Mouse (Mus musculus): ENCODE measurements around the gene Cmip. TPM values are rescaled to one million over a fixed set of nuclear protein-coding genes. Genes with fewer than 3 reads are reported as not detected.

Cmip gene
- polyA plus RNA-seq, 1 experiment, result 53.1 TPM

- no peak for TF ChIP-seq POLR2A (IDR thresholded peaks at IDR 0.05; ENCODE audit: borderline replicate concordance, extremely low read depth, low read depth, low read length)
- TF ChIP-seq CTCF (IDR thresholded peaks at IDR 0.05; ENCODE audit: insufficient read depth, low read length), result no peak
- H3K4me3 ChIP-seq (replicated peaks; ENCODE audit: extremely low read depth, low read depth, low read length), result no peak overlapping the region
- no peaks in the 10 kb centered on the region for H3K4me1 ChIP-seq (ENCODE audit: control insufficient read depth, insufficient read depth, low read length)
- 80% methylated on average over 21 of the region's 21 CpGs for WGBS
- no peak for DNase-seq
Measured at GRCm38 (mm10) chr8:117428524-117429162, 171.8 kb downstream of the Cmip start.

- H3K4me1 ChIP-seq (ENCODE audit: control insufficient read depth, insufficient read depth, low read length), result no peaks in the 10 kb centered on the region
- no peak for DNase-seq
- H3K4me3 ChIP-seq (replicated peaks; ENCODE audit: extremely low read depth, low read depth, low read length), result no peak overlapping the region
- TF ChIP-seq POLR2A (IDR thresholded peaks at IDR 0.05; ENCODE audit: borderline replicate concordance, extremely low read depth, low read depth, low read length) (no peak), CTCF (IDR thresholded peaks at IDR 0.05; ENCODE audit: insufficient read depth, low read length) (no peak)
- 90% methylated on average over 4 of the region's 4 CpGs for WGBS
Measured at GRCm38 (mm10) chr8:117430624-117431023, 173.8 kb downstream of the Cmip start.

- WGBS, result 78% methylated on average over 3 of the region's 3 CpGs
- Histone ChIP-seq H3K4me1 (ENCODE audit: control insufficient read depth, insufficient read depth, low read length) (no peaks in the 10 kb centered on the region), H3K4me3 (replicated peaks; ENCODE audit: extremely low read depth, low read depth, low read length) (no peak overlapping the region)
- TF ChIP-seq POLR2A (IDR thresholded peaks at IDR 0.05; ENCODE audit: borderline replicate concordance, extremely low read depth, low read depth, low read length) (no peak), CTCF (IDR thresholded peaks at IDR 0.05; ENCODE audit: insufficient read depth, low read length) (no peak)
- no peak for DNase-seq
Measured at GRCm38 (mm10) chr8:117431554-117431953, 174.7 kb downstream of the Cmip start.

GRCm38 (mm10) chr8:117432111-117432510 is 175.2 kb downstream of the Cmip start:
- no peak for DNase-seq
- no peak overlapping the region for H3K4me3 ChIP-seq (replicated peaks; ENCODE audit: extremely low read depth, low read depth, low read length)
- no peaks in the 10 kb centered on the region for H3K4me1 ChIP-seq (ENCODE audit: control insufficient read depth, insufficient read depth, low read length)
- no peak for TF ChIP-seq POLR2A (IDR thresholded peaks at IDR 0.05; ENCODE audit: borderline replicate concordance, extremely low read depth, low read depth, low read length)
- no peak for TF ChIP-seq CTCF (IDR thresholded peaks at IDR 0.05; ENCODE audit: insufficient read depth, low read length)
- 92% methylated on average over 8 of the region's 8 CpGs for WGBS

- 77% methylated on average over 10 of the region's 10 CpGs for WGBS
- no peak for DNase-seq
- TF ChIP-seq POLR2A (IDR thresholded peaks at IDR 0.05; ENCODE audit: borderline replicate concordance, extremely low read depth, low read depth, low read length) (no peak), CTCF (IDR thresholded peaks at IDR 0.05; ENCODE audit: insufficient read depth, low read length) (no peak)
- H3K4me3 ChIP-seq (replicated peaks; ENCODE audit: extremely low read depth, low read depth, low read length), result no peak overlapping the region
- no peaks in the 10 kb centered on the region for H3K4me1 ChIP-seq (ENCODE audit: control insufficient read depth, insufficient read depth, low read length)
Measured at GRCm38 (mm10) chr8:117433968-117434367, 177.1 kb downstream of the Cmip start.

GRCm38 (mm10) chr8:117436786-117437185 is 179.9 kb downstream of the Cmip start:
- no peak for DNase-seq
- no peak overlapping the region for H3K4me3 ChIP-seq (replicated peaks; ENCODE audit: extremely low read depth, low read depth, low read length)
- no peak for TF ChIP-seq POLR2A (IDR thresholded peaks at IDR 0.05; ENCODE audit: borderline replicate concordance, extremely low read depth, low read depth, low read length)
- TF ChIP-seq CTCF (IDR thresholded peaks at IDR 0.05; ENCODE audit: insufficient read depth, low read length), result no peak
- 93% methylated on average over 15 of the region's 15 CpGs for WGBS
- H3K4me1 ChIP-seq (ENCODE audit: control insufficient read depth, insufficient read depth, low read length), result no peaks in the 10 kb centered on the region

- 45% methylated on average over 5 of the region's 5 CpGs for WGBS
- H3K4me1 ChIP-seq (ENCODE audit: control insufficient read depth, insufficient read depth, low read length), result no peaks in the 10 kb centered on the region
- H3K4me3 ChIP-seq (replicated peaks; ENCODE audit: extremely low read depth, low read depth, low read length), result no peak overlapping the region
- no peak for DNase-seq
- no peak for TF ChIP-seq CTCF (IDR thresholded peaks at IDR 0.05; ENCODE audit: insufficient read depth, low read length)
- no peak for TF ChIP-seq POLR2A (IDR thresholded peaks at IDR 0.05; ENCODE audit: borderline replicate concordance, extremely low read depth, low read depth, low read length)
Measured at GRCm38 (mm10) chr8:117437616-117438015, 180.8 kb downstream of the Cmip start.

GRCm38 (mm10) chr8:117440317-117440716 is 183.5 kb downstream of the Cmip start:
- WGBS, result 84% methylated on average over 14 of the region's 14 CpGs
- TF ChIP-seq POLR2A (IDR thresholded peaks at IDR 0.05; ENCODE audit: borderline replicate concordance, extremely low read depth, low read depth, low read length), result no peak
- no peak for TF ChIP-seq CTCF (IDR thresholded peaks at IDR 0.05; ENCODE audit: insufficient read depth, low read length)

GRCm38 (mm10) chr8:117440759-117441158 is 183.9 kb downstream of the Cmip start:
- WGBS, result 70% methylated on average over 6 of the region's 6 CpGs

More at GRCm38 (mm10) chr8:117440317-117440716, 183.5 kb downstream of the Cmip start:
- Histone ChIP-seq H3K4me3 (replicated peaks; ENCODE audit: extremely low read depth, low read depth, low read length) (no peak overlapping the region), H3K4me1 (ENCODE audit: control insufficient read depth, insufficient read depth, low read length) (no peaks in the 10 kb centered on the region)
- no peak for DNase-seq

GRCm38 (mm10) chr8:117445507-117445906 is 188.6 kb downstream of the Cmip start:
- 91% methylated on average over 5 of the region's 5 CpGs for WGBS
- Histone ChIP-seq H3K4me3 (replicated peaks; ENCODE audit: extremely low read depth, low read depth, low read length) (no peak overlapping the region), H3K4me1 (ENCODE audit: control insufficient read depth, insufficient read depth, low read length) (no peaks in the 10 kb centered on the region)
- no peak for DNase-seq
- no peak for TF ChIP-seq CTCF (IDR thresholded peaks at IDR 0.05; ENCODE audit: insufficient read depth, low read length)
- no peak for TF ChIP-seq POLR2A (IDR thresholded peaks at IDR 0.05; ENCODE audit: borderline replicate concordance, extremely low read depth, low read depth, low read length)

More at GRCm38 (mm10) chr8:117440759-117441158, 183.9 kb downstream of the Cmip start:
- TF ChIP-seq CTCF (IDR thresholded peaks at IDR 0.05; ENCODE audit: insufficient read depth, low read length) (no peak), POLR2A (IDR thresholded peaks at IDR 0.05; ENCODE audit: borderline replicate concordance, extremely low read depth, low read depth, low read length) (no peak)
- H3K4me1 ChIP-seq (ENCODE audit: control insufficient read depth, insufficient read depth, low read length), result no peaks in the 10 kb centered on the region
- no peak for DNase-seq
- no peak overlapping the region for H3K4me3 ChIP-seq (replicated peaks; ENCODE audit: extremely low read depth, low read depth, low read length)
